Mouse (Mus musculus): ENCODE measurements at regions not wholly inside any gene's neighbourhood (a gene's known extent, or its start where the extent isn't known, plus 50 kb on each side); places are given as distances from the start of the nearest gene placed in this dataset.

- no peak for ATAC-seq (replicated peaks; ENCODE audit: low FRiP score)
- Histone ChIP-seq H3K9ac (no peak overlapping the region), H3K4me2 (no peak overlapping the region), H3K27me3 (no peaks in the 10 kb centered on the region), H3K4me1 (peaks cover 15% of the 10 kb centered on the region), H3K36me3 (no peaks in the 10 kb centered on the region), H3K27ac (no peak overlapping the region), H3K9me3 (replicated peaks) (no peaks in the 10 kb centered on the region), H3K4me3 (replicated peaks) (no peak overlapping the region)
- WGBS, result 53% methylated on average over 4 of the region's 4 CpGs
Observed at GRCm38 (mm10) chr4:31760116-31760515, 203.8 kb upstream of the Map3k7 start.

- Histone ChIP-seq H3K4me1 (peaks cover 13% of the 10 kb centered on the region), H3K9me3 (replicated peaks) (no peaks in the 10 kb centered on the region), H3K9ac (no peak overlapping the region), H3K27ac (no peak overlapping the region), H3K4me3 (replicated peaks) (no peak overlapping the region), H3K27me3 (no peaks in the 10 kb centered on the region), H3K36me3 (no peaks in the 10 kb centered on the region), H3K4me2 (no peak overlapping the region)
- WGBS, result 66% methylated on average over 7 of the region's 7 CpGs
- ATAC-seq (replicated peaks; ENCODE audit: low FRiP score), result no peak
Observed at GRCm38 (mm10) chr4:31762199-31762598, 201.7 kb upstream of the Map3k7 start.

GRCm38 (mm10) chr4:31768026-31768626 lies 195.8 kb upstream of the Map3k7 start:
- Histone ChIP-seq H3K27ac (0 out of 2 replicates have a peak overlapping the region, but pooled peaks have one; percentile 27), H3K36me3 (no peaks in the 10 kb centered on the region), H3K9ac (no peak overlapping the region), H3K4me3 (replicated peaks) (no peak overlapping the region), H3K9me3 (replicated peaks) (no peaks in the 10 kb centered on the region), H3K4me1 (0 out of 2 replicates have a peak, but pooled peaks cover 7% of the 10 kb centered on the region), H3K4me2 (no peak overlapping the region), H3K27me3 (no peaks in the 10 kb centered on the region)
- WGBS, result 63% methylated on average over 6 of the region's 6 CpGs
- peak; percentile 64; the same call in 1 of the 2 replicates for ATAC-seq (replicated peaks; ENCODE audit: low FRiP score)

GRCm38 (mm10) chr4:31769325-31769724 lies 194.6 kb upstream of the Map3k7 start:
- Histone ChIP-seq H3K4me3 (replicated peaks) (no peak overlapping the region), H3K27ac (0 out of 2 replicates have a peak overlapping the region, but pooled peaks have one; percentile 41), H3K4me2 (no peak overlapping the region), H3K27me3 (no peaks in the 10 kb centered on the region), H3K9ac (no peak overlapping the region), H3K4me1 (peaks cover 7% of the 10 kb centered on the region; the same call in 1 of the 2 replicates), H3K9me3 (replicated peaks) (no peaks in the 10 kb centered on the region), H3K36me3 (no peaks in the 10 kb centered on the region)
- WGBS, result 89% methylated on average over 4 of the region's 4 CpGs
- no peak for ATAC-seq (replicated peaks; ENCODE audit: low FRiP score)

- Histone ChIP-seq H3K4me3 (replicated peaks) (no peak overlapping the region), H3K27me3 (no peaks in the 10 kb centered on the region), H3K36me3 (no peaks in the 10 kb centered on the region), H3K4me2 (no peak overlapping the region), H3K4me1 (no peaks in the 10 kb centered on the region), H3K9me3 (replicated peaks) (no peaks in the 10 kb centered on the region), H3K9ac (no peak overlapping the region), H3K27ac (no peak overlapping the region)
- no peak for ATAC-seq (replicated peaks; ENCODE audit: low FRiP score)
- 85% methylated on average over 1 of the region's 1 CpGs for WGBS
Observed at GRCm38 (mm10) chr4:31786284-31786683, 177.6 kb upstream of the Map3k7 start.

GRCm38 (mm10) chr4:31817574-31818240 lies 146.2 kb upstream of the Map3k7 start:
- ATAC-seq (replicated peaks; ENCODE audit: low FRiP score), result no peak
- Histone ChIP-seq H3K36me3 (no peaks in the 10 kb centered on the region), H3K4me3 (replicated peaks) (no peak overlapping the region), H3K9me3 (replicated peaks) (no peaks in the 10 kb centered on the region), H3K27me3 (no peaks in the 10 kb centered on the region), H3K27ac (no peak overlapping the region), H3K9ac (no peak overlapping the region), H3K4me2 (no peak overlapping the region), H3K4me1 (peaks cover 14% of the 10 kb centered on the region)
- 94% methylated on average over 3 of the region's 3 CpGs for WGBS

GRCm38 (mm10) chr4:31819521-31820259 lies 144.2 kb upstream of the Map3k7 start:
- Histone ChIP-seq H3K27ac (no peak overlapping the region), H3K9me3 (replicated peaks) (no peaks in the 10 kb centered on the region), H3K4me3 (replicated peaks) (no peak overlapping the region), H3K4me1 (peaks cover 30% of the 10 kb centered on the region), H3K36me3 (no peaks in the 10 kb centered on the region), H3K4me2 (no peak overlapping the region), H3K27me3 (no peaks in the 10 kb centered on the region), H3K9ac (no peak overlapping the region)
- no peak for ATAC-seq (replicated peaks; ENCODE audit: low FRiP score)
- WGBS, result 45% methylated on average over 18 of the region's 18 CpGs

GRCm38 (mm10) chr4:31823574-31824348 lies 140.1 kb upstream of the Map3k7 start:
- Histone ChIP-seq H3K27ac (peak overlapping the region; percentile 90), H3K9me3 (replicated peaks) (no peaks in the 10 kb centered on the region), H3K4me1 (peaks cover 47% of the 10 kb centered on the region), H3K27me3 (no peaks in the 10 kb centered on the region), H3K4me3 (replicated peaks) (peak overlapping the region; percentile 40), H3K36me3 (no peaks in the 10 kb centered on the region), H3K4me2 (peak overlapping the region; percentile 64), H3K9ac (peak overlapping the region; percentile 37; the same call in 1 of the 2 replicates)
- peak; percentile 83 for ATAC-seq (replicated peaks; ENCODE audit: low FRiP score)
- 11% methylated on average over 19 of the region's 19 CpGs for WGBS

- Histone ChIP-seq H3K27me3 (no peaks in the 10 kb centered on the region), H3K4me2 (peak overlapping the region; percentile 64), H3K36me3 (no peaks in the 10 kb centered on the region), H3K9ac (0 out of 2 replicates have a peak overlapping the region, but pooled peaks have one; percentile 37), H3K4me1 (peaks cover 41% of the 10 kb centered on the region), H3K27ac (peak overlapping the region; percentile 90), H3K9me3 (replicated peaks) (no peaks in the 10 kb centered on the region), H3K4me3 (replicated peaks) (peak overlapping the region; percentile 40)
- 0 out of 2 replicates have a peak, but pooled peaks have one; percentile 13 for ATAC-seq (replicated peaks; ENCODE audit: low FRiP score)
- 23% methylated on average over 14 of the region's 14 CpGs for WGBS
Observed at GRCm38 (mm10) chr4:31824518-31825437, 139.1 kb upstream of the Map3k7 start.

- Histone ChIP-seq H3K27ac (peak overlapping the region; percentile 90), H3K9ac (no peak overlapping the region), H3K9me3 (replicated peaks) (no peaks in the 10 kb centered on the region), H3K27me3 (no peaks in the 10 kb centered on the region), H3K36me3 (no peaks in the 10 kb centered on the region), H3K4me3 (replicated peaks) (no peak overlapping the region), H3K4me2 (peak overlapping the region; percentile 64), H3K4me1 (peaks cover 39% of the 10 kb centered on the region)
- ATAC-seq (replicated peaks; ENCODE audit: low FRiP score), result peak; percentile 10; the same call in 1 of the 2 replicates
- WGBS, result 41% methylated on average over 3 of the region's 3 CpGs
Observed at GRCm38 (mm10) chr4:31825438-31825830, 138.5 kb upstream of the Map3k7 start.

- Histone ChIP-seq H3K36me3 (no peaks in the 10 kb centered on the region), H3K27me3 (no peaks in the 10 kb centered on the region), H3K27ac (peak overlapping the region; percentile 90), H3K9me3 (replicated peaks) (no peaks in the 10 kb centered on the region), H3K9ac (no peak overlapping the region), H3K4me1 (peaks cover 46% of the 10 kb centered on the region), H3K4me3 (replicated peaks) (no peak overlapping the region), H3K4me2 (no peak overlapping the region)
- ATAC-seq (replicated peaks; ENCODE audit: low FRiP score), result peak; percentile 76
- WGBS, result 65% methylated on average over 8 of the region's 8 CpGs
Observed at GRCm38 (mm10) chr4:31826661-31827060, 137.2 kb upstream of the Map3k7 start.

All from kidney, embryonic 15.5 days (tissue).